Mouse (Mus musculus) liver, postnatal 0 days (tissue): ENCODE results near the gene Uts2b. TPM values are rescaled to one million over a fixed set of nuclear protein-coding genes. Genes with fewer than 3 reads are reported as not detected.
"Not testable (repeated sequence)": the region's sequence is repeated elsewhere in the genome, so short reads cannot be mapped to it uniquely, and the experiment has no call there.

Source experiments
- ATAC-seq: fragments of 200-750 bp; cut with Nextera tagmentation; 2 replicates; pipeline ENCODE4 v1.8.0; 2017; ENCODE audit warnings: mild to moderate bottlenecking, moderate library complexity
- DNase-seq: peaks from one replicate; pipeline ENCODE4 v3.0.0-alpha.2; 2016
- H3K27ac ChIP-seq: fragments of 300-500 bp; sonication (generic); 2 replicates; pipeline ENCODE4 v1.5.1; 2014; ENCODE audit warnings: antibody characterized with exemption, moderate library complexity, mild to moderate bottlenecking, low read depth
- H3K27me3 ChIP-seq: fragments of 300-500 bp; sonication (generic); 2 replicates; pipeline ENCODE4 v1.6.1; 2014; ENCODE audit warnings: low read length, control low read depth, mixed read lengths; ENCODE audit not compliant: insufficient read depth
- H3K36me3 ChIP-seq: fragments of 300-500 bp; sonication (generic); replicated peaks from 2 replicates; pipeline ENCODE4 v1.6.1; 2014; ENCODE audit warnings: mild to moderate bottlenecking, control low read depth, low read length, moderate library complexity, mixed read lengths; ENCODE audit not compliant: insufficient read depth
- H3K4me1 ChIP-seq: fragments of 300-500 bp; sonication (generic); 2 replicates; pipeline ENCODE4 v1.6.1; 2014; ENCODE audit warnings: antibody characterized with exemption, mild to moderate bottlenecking, control low read depth; ENCODE audit not compliant: insufficient read depth
- H3K4me2 ChIP-seq: fragments of 300-500 bp; sonication (generic); 2 replicates; pipeline ENCODE4 v1.6.1; 2014; ENCODE audit warnings: low read depth, mild to moderate bottlenecking, low read length, moderate library complexity, mixed read lengths
- H3K4me3 ChIP-seq: fragments of 300-500 bp; sonication (generic); 2 replicates; pipeline ENCODE4 v1.5.1; 2014; ENCODE audit warnings: low read depth, low read length
- H3K9ac ChIP-seq: fragments of 300-500 bp; sonication (generic); replicated peaks from 2 replicates; pipeline ENCODE4 v1.6.1; 2014; ENCODE audit warnings: mild to moderate bottlenecking, moderate library complexity
- H3K9me3 ChIP-seq: fragments of 300-500 bp; sonication (generic); 2 replicates; pipeline ENCODE4 v1.6.1; 2016; ENCODE audit warnings: mild to moderate bottlenecking, control low read depth, low read length, mixed read lengths
- CTCF ChIP-seq: sonication (generic); IDR thresholded peaks from 2 replicates; pipeline ENCODE4 v1.5.1; 2016; ENCODE audit warnings: antibody characterized with exemption, low read depth
- EP300 ChIP-seq: IDR thresholded peaks from 2 replicates; pipeline ENCODE4 v1.6.1; 2016; ENCODE audit warnings: antibody characterized with exemption, low read depth, mild to moderate bottlenecking
- WGBS: fragments of 180-500 bp; shearing (Covaris S2); extraction: QIAGEN DNeasy Blood & Tissue Kit; methylation state at CpG from one replicate; pipeline ENCODE4 v1.1.7; 2014; ENCODE audit not compliant: insufficient replicate concordance; 5-methylcytosine and 5-hydroxymethylcytosine counted together
- polyA plus RNA-seq: library from polyadenylated mRNA; unstranded; fragments of >200 nt; fragmentation: Nextera tagmentation; extraction: Ambion mirVana; gene quantifications from 2 replicates; pipeline ENCODE4 v1.2.1, GENCODE M21; 2015

Uts2b gene
- polyA plus RNA-seq, 1 experiment from 2014 or later = not detected

DNA sequence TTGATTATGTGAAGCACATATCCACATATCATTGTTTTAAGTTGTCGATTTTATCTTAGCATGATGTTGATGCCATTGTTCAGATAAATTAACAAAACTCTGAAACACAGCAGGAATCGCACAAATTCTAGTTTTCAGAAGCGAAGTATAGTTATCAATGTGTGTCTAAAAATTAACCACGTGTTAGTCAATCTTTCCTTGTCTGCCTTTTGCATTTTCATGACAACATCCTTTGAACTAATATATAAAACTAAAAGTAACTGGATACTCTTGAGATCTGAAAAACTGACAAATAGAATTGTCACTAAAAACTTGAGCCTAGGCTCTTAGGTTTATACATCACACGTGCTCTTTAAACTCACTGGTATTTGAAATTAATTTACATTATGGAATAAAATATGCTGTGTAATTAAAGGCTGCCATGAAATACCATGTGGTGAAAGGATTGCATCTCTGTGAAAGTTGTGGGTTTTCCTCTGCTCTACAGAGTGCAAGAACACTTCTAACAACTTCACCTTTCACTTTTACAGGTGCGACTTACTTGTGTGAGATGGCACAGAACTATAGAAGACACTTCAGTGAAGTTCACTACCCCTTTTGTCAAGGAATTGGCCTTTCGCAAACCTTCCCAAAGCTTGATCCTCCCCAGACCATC, 20.0 kb downstream of the Uts2b start:
- Histone ChIP-seq H3K4me3 (no peak overlapping the region), H3K27me3 (no peaks in the 10 kb centered on the region), H3K9ac (no peak overlapping the region), H3K36me3 (no peaks in the 10 kb centered on the region), H3K9me3 (no peaks in the 10 kb centered on the region), H3K4me1 (no peaks in the 10 kb centered on the region), H3K27ac (no peak overlapping the region), H3K4me2 (no peak overlapping the region)
- no peak for ATAC-seq
- TF ChIP-seq EP300 = no peak
- TF ChIP-seq CTCF = no peak
- no peak for DNase-seq
- 78% methylated on average over 7 of the region's 7 CpGs for WGBS

- no peak overlapping the region for H3K9ac ChIP-seq
- H3K9me3 ChIP-seq = no peaks in the 10 kb centered on the region
- H3K4me3 ChIP-seq = no peak overlapping the region
- no peaks in the 10 kb centered on the region for H3K4me1 ChIP-seq
- DNase-seq = no peak
- TF ChIP-seq CTCF (no peak), EP300 (no peak)
- no peak for ATAC-seq
- no peaks in the 10 kb centered on the region for H3K27me3 ChIP-seq
- H3K4me2 ChIP-seq = no peak overlapping the region
- H3K27ac ChIP-seq = no peak overlapping the region
- 81% methylated on average over 2 of the region's 2 CpGs for WGBS
- H3K36me3 ChIP-seq = no peaks in the 10 kb centered on the region
Observed at GRCm38 (mm10) chr16:27349235-27349634, 20.8 kb downstream of the Uts2b start.

DNA sequence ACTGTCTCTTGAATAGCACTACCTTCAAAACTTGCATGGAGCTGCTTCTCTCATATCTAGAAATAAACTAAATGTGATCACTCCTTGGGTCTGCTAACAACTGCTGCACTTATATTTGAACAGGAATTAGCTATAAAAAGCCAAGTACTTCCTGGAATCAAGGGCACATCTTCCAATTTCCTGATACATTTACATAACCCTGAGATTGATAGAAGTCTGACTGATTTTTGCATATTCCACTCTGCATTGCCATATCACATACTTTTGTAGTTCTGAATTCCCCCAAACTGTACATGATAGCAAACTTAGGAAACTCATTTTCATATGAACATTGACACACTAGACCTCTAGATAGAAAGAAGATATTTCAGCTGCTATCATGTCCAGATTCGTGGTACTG, 21.7 kb downstream of the Uts2b start:
- H3K9me3 ChIP-seq = no peaks in the 10 kb centered on the region
- no peak overlapping the region for H3K4me3 ChIP-seq
- H3K4me1 ChIP-seq = no peaks in the 10 kb centered on the region
- ATAC-seq (no peak), DNase-seq (no peak)
- no peak overlapping the region for H3K4me2 ChIP-seq
- no peak overlapping the region for H3K27ac ChIP-seq
- no peak for TF ChIP-seq CTCF
- TF ChIP-seq EP300 = no peak
- no peaks in the 10 kb centered on the region for H3K36me3 ChIP-seq
- 57% methylated on average over 1 of the region's 1 CpGs for WGBS
- H3K9ac ChIP-seq = no peak overlapping the region
- no peaks in the 10 kb centered on the region for H3K27me3 ChIP-seq

- WGBS = 62% methylated on average over 3 of the region's 3 CpGs
- no peak overlapping the region for H3K27ac ChIP-seq
- ATAC-seq (no peak), DNase-seq (no peak)
- no peak overlapping the region for H3K4me3 ChIP-seq
- H3K27me3 ChIP-seq = no peaks in the 10 kb centered on the region
- no peaks in the 10 kb centered on the region for H3K4me1 ChIP-seq
- H3K9me3 ChIP-seq = no peaks in the 10 kb centered on the region
- no peak overlapping the region for H3K4me2 ChIP-seq
- no peaks in the 10 kb centered on the region for H3K36me3 ChIP-seq
- H3K9ac ChIP-seq = no peak overlapping the region
- TF ChIP-seq CTCF (no peak), EP300 (no peak)
Observed at GRCm38 (mm10) chr16:27347521-27347920, 22.5 kb downstream of the Uts2b start.

- no peak for ATAC-seq
- H3K4me3 ChIP-seq = no peak overlapping the region
- WGBS = 85% methylated on average over 2 of the region's 2 CpGs
- no peak overlapping the region for H3K27ac ChIP-seq
- H3K9ac ChIP-seq = no peak overlapping the region
- DNase-seq = no peak
- no peaks in the 10 kb centered on the region for H3K4me1 ChIP-seq
- no peaks in the 10 kb centered on the region for H3K36me3 ChIP-seq
- H3K4me2 ChIP-seq = no peak overlapping the region
- no peaks in the 10 kb centered on the region for H3K27me3 ChIP-seq
- H3K9me3 ChIP-seq = no peaks in the 10 kb centered on the region
- no peak for TF ChIP-seq CTCF
- no peak for TF ChIP-seq EP300
Observed at GRCm38 (mm10) chr16:27326463-27326862, 43.6 kb downstream of the Uts2b start.

GRCm38 (mm10) chr16:27322047-27322446, 48.0 kb downstream of the Uts2b start:
- no peak overlapping the region for H3K4me2 ChIP-seq
- no peak overlapping the region for H3K9ac ChIP-seq
- no peak overlapping the region for H3K4me3 ChIP-seq
- DNase-seq (no peak), ATAC-seq (no peak)
- H3K27me3 ChIP-seq = no peaks in the 10 kb centered on the region
- H3K9me3 ChIP-seq = no peaks in the 10 kb centered on the region
- H3K27ac ChIP-seq = no peak overlapping the region
- TF ChIP-seq CTCF (no peak), EP300 (no peak)
- H3K36me3 ChIP-seq = no peaks in the 10 kb centered on the region
- no peaks in the 10 kb centered on the region for H3K4me1 ChIP-seq

- H3K36me3 ChIP-seq = no peaks in the 10 kb centered on the region
- ATAC-seq = no peak
- 74% methylated on average over 1 of the region's 1 CpGs for WGBS
- H3K9ac ChIP-seq = no peak overlapping the region
- no peak overlapping the region for H3K4me2 ChIP-seq
- DNase-seq = no peak
- no peaks in the 10 kb centered on the region for H3K4me1 ChIP-seq
- TF ChIP-seq EP300 (no peak), CTCF (no peak)
- no peaks in the 10 kb centered on the region for H3K27me3 ChIP-seq
- H3K27ac ChIP-seq = no peak overlapping the region
- no peaks in the 10 kb centered on the region for H3K9me3 ChIP-seq
- no peak overlapping the region for H3K4me3 ChIP-seq
Observed at GRCm38 (mm10) chr16:27319099-27319498, 50.9 kb downstream of the Uts2b start.

DNA sequence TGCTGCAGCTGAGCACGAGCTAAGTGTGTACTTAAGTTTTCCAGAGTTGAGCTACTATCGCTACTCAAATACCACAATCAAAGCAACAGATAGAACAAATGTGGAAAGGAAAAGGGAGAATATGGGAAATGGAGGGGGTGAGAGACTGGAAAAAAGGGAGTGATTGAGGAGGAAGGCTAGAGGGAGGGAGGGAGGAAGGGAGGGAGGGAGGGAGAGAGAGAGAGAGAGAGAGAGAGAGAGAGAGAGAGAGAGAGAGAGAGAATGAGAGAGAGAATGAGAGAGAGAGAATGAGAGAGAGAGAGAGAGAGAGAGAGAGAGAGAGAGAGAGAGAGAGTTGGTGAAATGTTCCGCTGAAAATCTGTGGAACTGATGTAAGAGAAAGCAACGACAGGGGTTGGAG, 62.9 kb downstream of the Uts2b start, which contains the start of gene Ostn:
Gene Ostn (plus strand): TSS at position 301 of the 400 bp plus-strand sequence.
- ATAC-seq, H3K27me3 ChIP-seq, DNase-seq, H3K9ac ChIP-seq, H3K4me1 ChIP-seq, H3K9me3 ChIP-seq, H3K4me2 ChIP-seq, H3K27ac ChIP-seq, H3K36me3 ChIP-seq, H3K4me3 ChIP-seq: not testable (repeated sequence)
- 66% methylated on average over 4 of the region's 4 CpGs for WGBS
